Mouse (Mus musculus) megakaryocyte progenitor cell, adult 5-6 weeks (primary cell): ENCODE results near the gene Pip4k2b. TPM values are rescaled to one million over a fixed set of nuclear protein-coding genes. Genes with fewer than 3 reads are reported as not detected.

Source experiments
- ATAC-seq: replicated peaks from 2 replicates; pipeline ENCODE4 v1.8.0; 2016; ENCODE audit warnings: mild to moderate bottlenecking, moderate TSS enrichment, inconsistent platforms; ENCODE audit not compliant: poor library complexity
- total RNA-seq, 2 experiments: library from RNA; stranded (forward) in 1 of 2; stranded (reverse) in 1 of 2; fragments of 157-497, 149-512 nt in 1 of 2; fragments of 200-1000 nt in 1 of 2; gene quantifications; 2 replicates each; pipeline versions ENCODE4 v1.2.3 to v1.2.4; 2015 to 2017

Gene Pip4k2b
- total RNA-seq, 2 experiments from 2014 or later = 17.2 to 17.6 TPM

DNA sequence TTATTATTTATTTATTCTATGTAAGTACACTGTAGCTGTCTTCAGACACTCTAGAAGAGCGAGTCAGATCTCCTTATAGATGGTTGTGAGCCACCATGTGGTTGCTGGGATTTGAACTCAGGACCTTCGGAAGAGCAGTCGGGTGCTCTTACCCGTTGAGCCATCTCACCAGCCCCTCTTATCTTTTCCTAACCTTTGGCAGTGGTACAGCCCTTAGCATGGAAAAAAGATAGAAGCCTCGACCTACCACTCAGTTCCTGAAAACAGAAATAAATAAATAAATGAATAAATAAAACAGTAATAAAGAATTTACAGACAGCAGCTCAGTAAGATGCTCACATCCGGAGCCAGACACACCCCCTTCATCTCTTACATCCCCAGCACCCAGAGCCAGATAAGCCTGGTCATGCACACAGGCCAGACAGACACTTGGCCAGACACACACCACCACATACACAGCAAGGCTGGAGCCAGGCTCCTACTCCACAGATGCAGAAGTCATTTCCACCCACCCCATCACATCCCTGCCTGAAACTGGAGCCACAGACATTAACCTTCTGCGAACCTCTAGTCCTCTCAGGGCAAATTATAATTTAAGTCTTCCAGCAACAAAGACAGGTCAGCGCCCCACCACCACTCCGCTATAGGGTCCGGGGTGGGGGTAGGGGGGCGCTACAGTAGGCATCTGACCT, 47.2 kb downstream of the Pip4k2b start:
- ATAC-seq = no peak

DNA sequence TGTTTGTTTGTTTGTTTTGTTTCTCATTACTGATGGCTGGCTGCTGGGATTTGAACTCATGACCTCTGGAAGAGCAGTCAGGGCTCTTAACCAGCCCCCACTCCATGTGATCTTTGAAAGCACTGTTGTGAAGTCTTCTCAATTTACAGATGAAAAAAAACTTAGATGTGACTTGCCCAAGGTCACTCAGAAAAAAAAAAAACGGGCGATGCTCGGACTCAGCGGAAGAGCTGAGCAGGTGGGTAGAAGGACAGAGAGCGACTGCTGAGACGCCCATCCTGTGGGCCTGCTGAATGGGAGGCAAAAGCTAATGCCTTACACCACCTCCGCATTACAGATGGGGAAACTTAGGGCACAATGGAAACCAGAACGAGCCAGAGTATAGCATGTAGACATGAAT, 47.8 kb downstream of the Pip4k2b start:
- no peak for ATAC-seq

DNA sequence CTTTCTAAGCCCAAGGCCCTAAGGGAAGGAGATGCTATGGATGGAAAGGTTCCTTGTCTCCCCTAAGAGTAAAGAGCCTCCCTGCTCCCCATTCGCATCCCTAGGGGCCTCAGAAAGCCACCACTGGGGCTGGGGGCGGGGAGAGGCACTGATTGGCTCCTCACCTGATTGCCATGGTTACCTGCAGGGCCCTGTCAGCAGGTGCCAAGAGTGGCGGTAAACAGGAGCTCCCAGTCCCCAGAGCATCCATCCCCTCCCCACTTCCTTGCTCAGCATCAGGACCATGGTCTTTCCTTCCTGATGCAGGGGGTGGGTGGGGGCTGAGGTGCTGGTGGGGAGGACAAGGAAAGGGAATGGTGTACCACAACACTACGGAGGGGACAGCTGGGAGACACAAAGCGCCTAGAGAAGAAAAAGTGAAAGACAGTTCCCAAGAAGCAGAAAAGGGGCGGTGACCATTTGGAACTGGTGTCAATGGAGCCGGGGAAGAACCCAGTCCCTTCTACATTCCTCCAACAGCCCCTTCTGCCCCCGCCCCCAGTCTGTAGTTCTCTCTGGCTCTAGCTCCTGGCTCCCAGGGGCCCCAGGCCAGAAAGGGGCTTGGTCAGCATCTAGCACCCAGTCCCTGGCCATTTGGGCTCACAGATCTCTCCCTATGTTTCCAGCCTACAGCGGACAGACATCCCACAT, 48.6 kb downstream of the Pip4k2b start:
- ATAC-seq = no peak

DNA sequence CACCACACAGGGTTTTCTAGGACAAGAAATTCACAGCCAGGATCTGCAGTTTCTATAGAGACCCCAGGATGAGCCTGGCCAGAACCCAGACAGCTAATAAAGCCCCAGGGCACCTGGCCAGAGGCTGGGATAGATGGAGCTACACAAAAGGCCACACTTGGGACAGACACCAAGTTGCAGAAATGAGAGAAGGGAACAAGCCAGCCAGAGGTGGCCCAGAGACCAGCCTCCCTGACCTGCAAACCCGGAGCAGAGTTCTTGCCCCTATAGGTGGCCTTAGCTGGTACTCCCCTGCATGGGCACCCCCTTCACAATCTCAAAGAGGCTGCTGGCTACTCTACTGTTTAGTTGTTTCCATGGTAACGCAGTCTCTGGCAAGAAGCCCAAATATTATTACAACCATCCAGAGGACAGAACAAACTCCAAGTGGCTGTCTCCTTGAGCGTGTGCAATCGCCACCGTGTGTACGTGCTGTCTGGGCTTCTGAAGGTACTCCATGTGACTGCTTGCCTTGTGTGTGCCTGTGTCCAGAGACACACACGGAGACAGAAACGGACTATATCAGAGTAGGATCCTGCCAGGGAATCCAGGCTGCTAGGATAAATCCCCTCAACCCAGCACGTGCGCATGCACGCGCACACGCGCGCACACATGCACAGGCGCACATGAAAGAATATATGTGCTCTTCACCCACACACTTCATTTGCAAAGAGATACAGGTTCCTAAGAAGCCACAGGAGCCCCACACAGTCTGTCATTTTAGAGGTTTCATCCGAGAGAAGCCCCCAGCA, 49.4 kb downstream of the Pip4k2b start:
- ATAC-seq = no peak

DNA sequence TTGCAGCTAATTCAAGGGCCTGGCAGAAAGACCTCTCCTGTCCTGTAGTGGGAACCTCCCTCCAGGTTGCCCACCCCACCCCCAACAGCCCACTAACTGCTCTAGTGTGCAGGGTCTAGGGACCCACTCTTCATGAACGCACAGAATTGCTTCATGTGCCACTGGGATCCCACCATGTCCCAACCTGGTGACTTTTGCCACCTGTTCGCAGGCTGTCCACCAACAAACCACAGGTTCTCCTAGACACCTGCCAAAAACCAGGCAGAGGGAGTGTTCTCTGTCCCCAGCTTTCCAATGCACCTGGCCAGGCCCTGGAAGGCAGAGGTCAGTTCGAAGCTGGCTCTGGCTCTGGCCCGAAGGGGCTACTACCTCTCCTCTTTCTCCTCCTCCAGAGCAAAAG, 50.1 kb downstream of the Pip4k2b start:
- ATAC-seq = no peak

DNA sequence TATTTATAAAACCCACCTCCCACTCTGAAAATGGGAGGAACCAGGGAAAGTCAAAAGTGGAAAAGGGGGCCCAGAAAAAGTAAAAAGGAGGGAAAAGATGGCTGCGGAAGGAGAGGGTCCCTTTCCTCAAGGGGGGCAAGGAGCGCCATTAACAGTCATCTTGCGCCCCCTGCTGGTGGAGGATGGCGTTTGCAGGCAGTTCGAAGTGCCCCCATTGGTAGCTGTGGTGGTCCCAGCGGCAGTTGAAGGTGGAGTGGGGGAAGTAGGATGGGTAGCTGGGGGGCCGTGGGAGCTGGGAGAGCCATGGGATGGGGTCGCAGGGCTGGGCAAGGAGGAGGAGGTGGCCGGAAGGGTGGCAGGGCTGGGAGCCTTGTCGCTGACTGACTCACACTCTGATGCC, 54.6 kb downstream of the Pip4k2b start:
- ATAC-seq = peak; percentile 51; the same call in 1 of the 2 replicates

DNA sequence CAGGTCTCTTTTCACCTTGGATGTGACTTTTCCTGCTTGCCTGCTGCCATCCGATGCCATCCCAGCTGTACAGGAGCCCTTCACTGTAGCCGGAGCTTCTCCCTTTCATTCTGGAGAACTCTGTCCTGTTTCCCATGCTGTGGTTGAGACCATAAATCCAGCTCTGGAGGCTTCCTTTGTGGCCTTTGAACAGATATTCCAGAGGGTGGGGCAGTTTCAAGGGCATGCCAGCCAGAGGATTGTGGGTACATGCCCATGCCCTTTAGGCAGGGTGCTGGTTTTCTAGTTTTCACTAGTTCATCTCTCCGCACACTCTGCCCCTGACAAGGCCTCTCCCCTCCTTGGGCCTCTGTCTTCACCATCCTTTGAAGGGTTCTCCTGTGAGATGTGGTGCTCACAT, 57.4 kb downstream of the Pip4k2b start:
- no peak for ATAC-seq

DNA sequence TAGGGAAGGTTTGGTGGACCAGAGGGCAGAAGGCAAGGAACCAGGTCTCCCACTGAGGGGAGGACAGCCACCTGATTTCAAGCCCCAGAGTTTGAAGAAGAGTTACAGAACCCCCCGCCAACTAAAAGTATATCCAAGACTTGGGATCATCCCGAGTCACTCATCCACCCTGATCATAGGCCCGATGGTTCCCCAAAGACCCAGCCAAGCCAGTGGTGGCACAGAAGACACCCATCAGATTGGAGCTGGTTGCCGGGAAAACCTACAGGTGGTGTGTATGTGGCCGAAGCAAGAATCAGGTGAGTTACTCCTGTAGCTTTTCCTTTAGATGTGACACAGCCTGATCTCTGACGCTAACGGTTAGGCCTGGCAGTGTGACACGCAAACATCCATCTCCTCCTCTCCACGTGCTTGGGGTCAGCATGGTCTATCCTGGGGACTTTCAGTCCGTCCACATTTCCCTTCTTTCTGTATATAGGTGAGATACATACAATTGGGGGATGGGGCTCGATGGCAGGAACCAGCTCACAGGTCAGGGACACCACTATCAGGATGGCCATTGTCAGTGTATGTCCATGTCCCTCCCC, 58.1 kb downstream of the Pip4k2b start:
- ATAC-seq = no peak

DNA sequence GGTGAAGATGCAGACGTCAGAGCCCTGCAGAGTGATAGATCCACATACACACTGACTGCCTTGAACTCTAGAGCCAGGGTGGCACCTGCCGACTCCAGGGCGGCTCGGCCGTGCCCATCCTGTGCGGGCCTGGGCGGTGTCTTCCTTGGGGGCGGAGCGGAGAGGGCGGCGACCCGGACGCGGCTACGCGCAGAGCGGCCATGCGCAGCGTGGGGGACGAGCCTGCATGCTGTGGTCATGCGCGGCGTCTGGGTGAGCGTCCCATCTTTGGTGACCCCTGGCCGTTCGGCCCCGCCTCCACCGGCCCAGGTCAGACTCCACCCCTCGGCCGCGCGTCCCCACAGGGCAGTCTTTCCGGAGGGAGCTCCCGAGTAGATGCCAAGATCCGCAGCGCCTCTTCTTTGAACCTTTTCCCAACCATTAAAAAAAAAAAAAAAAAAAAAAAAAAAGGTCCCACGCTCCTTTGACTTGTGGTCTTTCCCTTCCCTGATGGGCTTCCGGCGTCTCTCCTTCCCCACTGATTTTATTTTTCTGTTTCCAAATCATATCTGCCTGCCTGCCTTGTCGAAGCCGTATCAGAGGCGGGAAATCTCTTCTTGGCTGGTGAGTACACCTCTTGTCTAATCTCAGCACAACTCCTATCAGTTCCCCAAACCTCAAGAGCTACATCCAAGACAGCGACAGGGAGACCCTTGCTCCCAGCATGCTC, 58.7 kb downstream of the Pip4k2b start, which contains the start of gene Cisd3:
Cisd3 (plus strand) TSS at position 214 of the 709 bp plus-strand sequence.
- ATAC-seq = peak; percentile 94

DNA sequence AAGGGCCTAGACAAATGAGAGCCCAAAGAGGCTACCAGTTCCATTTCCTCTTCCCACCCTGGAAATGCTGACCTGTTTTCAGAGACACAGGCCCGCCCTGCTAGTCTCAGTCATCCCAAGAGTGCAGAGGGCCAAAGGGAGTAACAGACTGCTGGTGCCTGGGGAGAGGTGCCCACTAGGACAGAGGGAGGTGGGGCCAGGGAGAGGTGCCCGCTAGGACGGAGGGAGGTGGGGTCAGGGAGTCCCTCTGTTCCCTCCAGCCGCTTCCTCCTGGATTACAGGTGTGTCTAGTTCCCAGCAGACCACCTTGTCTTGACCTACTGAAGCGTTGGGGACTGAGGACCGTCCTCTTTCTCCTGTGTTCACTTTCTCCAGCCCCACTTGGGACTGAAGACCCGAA, 59.7 kb downstream of the Pip4k2b start:
- ATAC-seq = no peak

DNA sequence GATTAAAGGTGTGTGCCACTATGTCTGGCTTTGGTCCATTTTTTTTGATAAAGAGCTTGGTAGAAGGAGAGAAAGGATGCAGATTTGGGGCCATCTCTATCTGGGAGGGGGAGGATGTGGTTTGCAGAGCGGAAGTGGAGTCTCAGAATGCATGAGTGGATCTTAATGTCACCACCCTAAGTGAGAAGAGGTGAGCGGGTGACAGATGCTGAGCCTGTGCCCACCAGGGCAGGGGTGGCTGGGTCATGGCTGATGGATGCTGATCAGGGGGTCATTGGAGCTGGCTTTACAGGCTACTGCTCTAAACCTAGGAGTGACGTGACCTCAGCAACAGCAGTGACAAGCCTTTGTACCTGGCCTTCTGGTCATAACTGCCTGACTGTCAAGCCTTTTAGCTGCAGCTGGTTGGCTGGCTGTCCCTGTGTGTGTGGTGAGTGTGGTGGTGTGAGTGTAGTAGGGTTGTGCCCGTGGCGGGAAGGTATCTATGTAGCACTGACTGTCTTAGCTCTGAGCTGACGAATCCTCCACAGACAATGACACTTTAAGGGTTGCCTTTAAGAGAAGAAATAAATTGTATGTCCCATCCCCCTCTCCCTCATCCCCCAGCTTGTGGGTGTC, 60.3 kb downstream of the Pip4k2b start:
- ATAC-seq = no peak; the same call in 1 of the 2 replicates

DNA sequence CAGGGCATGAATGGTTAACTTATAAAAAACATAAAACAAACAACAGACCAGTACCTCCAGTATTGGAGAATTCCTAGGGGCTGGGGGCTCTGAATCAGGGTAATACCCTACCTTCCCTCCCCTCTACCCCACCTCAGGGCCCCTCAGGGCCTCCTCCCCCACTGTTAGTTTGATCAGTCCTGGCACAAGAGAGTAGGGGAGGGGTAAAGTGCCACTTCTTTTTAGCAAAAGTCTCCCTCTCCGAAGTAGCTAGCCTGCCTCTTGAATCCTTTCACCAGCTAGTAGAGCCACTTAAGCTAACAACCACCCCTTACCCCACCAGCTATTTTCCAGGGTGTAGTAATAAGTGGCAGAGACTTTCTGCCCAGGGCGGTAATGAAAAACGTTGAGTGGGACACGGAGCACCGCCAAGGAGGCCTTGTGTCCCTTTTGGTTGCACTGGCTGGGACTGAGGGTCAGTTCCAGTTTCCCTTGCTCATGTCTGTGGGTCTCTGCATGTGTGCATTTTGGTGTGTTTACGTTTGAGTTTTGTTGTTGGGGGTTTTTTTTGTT, 61.9 kb downstream of the Pip4k2b start:
- ATAC-seq = no peak

DNA sequence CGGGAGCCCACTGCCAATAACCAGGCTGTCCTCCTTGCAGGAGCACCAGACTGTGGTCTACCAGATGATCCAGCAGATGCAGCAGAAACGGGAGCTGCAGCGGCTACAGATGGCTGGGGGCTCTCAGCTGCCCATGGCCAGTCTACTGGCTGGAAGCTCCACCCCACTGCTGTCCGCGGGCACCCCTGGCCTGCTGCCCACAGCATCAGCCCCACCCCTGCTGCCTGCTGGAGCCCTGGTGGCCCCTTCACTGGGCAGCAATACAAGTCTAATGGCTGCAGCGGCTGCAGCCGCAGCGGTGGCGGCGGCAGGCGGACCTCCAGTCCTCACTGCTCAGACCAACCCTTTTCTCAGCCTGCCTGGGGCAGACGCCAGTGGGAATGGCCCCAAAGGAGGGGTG, 64.1 kb downstream of the Pip4k2b start:
- ATAC-seq = no peak

DNA sequence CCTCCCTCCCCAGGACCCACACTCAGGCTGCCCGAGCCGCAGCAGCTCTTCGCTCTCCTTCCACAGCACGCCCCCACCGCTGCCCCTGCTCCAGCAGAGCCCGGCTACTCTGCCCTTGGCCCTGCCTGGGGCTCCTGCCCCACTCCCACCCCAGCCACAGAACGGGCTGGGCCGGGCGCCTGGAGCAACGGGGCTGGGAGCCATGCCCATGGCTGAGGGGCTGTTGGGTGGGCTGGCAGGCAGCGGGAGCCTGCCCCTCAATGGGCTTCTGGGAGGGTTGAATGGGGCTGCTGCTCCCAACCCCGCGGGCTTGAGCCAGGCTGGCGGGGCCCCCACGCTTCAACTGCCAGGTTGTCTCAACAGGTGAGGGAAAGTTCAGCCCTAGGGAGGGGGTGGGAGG, 66.2 kb downstream of the Pip4k2b start:
- ATAC-seq = no peak

DNA sequence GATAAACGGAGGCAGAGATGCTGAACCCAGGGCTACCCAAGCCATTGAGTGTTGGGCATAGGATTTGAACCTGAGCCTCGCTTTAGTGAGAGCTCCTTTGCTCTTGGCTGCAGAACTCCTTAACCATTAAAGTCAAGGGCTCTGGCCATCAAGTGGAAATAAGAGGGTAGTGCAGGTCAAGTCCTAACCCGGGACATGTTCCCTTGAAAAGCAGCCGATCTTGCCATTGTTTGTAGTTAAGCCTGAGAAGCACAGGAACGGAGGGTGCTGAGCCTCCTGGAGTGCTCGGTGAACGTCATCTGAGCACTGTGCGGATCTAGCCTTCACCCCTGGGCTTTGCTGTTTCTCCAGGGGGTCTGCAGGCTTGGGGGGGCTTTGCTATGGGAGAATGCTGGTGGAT, 66.7 kb downstream of the Pip4k2b start:
- ATAC-seq = peak; percentile 20; the same call in 1 of the 2 replicates

DNA sequence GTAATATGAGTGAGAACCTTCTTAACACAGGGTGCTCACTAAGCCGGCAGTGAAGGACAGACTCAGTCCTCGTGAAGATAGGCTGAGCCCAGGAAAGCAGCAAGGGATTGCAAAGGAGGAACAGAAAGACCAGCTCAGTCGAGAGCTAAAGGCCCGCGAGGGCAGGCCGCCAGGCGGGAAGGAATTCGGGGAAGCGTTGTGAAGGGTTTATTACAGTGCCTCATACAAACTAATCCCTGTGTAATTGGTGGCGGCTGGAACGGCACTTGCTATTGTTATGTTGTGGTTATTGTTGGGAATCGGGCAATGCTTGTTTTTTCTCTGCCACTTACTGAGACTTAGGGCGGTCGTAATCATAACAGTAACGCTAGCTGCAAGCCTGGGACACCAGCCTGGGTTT, 67.1 kb downstream of the Pip4k2b start:
- ATAC-seq = no peak

DNA sequence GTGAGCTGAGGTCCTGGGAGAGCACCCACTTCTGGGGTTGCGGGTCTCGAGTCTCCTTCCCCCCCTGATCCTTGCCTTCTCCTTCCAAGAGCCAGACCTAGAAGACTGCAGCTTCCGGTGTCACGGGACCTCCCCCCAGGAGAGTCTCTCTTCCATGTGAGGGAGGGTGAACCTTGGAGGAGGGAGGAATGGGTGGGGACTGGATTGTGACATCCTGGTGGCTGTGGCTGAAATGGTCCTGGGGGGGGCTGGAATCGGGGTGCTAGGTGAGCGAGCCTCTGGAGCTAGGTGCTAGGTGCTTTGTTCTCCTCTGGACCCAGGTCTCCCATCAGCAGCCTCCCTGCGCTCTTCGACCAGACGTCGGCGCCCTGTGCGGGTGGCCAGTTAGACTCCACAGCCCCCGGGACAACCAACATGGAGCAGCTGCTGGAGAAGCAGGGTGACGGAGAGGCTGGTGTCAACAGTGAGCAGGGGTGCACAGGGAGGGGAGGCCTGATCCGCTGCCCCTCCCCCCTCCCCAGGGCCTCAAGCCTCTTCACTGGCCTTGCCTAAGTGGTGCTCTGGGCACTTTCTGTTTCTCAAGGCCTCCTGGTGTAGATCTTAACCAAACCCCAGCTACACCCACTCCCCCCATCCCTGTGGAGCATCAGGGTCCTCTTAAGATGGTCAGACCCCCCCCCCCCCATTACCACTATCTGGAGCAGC, 68.3 kb downstream of the Pip4k2b start:
- no peak for ATAC-seq

DNA sequence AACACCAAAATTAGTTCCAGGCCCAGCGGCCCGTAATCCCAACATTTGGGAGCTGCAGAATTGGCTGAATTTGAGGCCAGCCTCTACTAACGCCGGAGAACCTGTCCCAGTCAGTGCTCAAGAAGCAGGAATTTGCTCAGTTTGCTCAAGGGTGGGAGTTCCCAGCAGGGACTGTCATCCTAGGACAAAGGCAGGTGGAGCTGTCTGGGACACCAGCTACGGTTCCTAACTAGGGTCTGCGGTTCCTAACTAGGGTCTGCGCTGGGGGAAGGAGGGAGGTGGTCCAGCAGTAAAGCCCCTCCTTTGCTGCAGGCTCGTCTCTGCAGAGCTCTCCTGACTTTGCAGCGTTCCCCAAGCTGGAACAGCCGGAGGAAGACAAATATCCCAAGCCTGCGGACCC, 71.4 kb downstream of the Pip4k2b start:
- no peak for ATAC-seq

DNA sequence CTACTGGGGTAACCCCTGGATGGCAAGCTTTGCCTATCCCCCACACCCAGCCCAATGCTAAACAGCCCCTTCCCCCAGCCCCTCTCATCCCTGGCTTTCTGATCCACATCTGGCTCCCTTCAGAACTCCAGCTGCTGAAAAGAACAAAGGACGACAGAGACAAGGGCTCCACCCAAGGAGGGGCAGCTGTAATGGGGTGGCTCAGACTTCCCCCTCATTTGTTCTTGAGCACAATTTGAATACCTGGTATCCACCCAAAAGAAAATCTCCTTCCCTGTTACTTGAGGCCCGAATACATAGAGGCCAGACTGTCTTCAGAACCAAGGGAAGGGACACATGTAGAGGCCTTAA, 73.4 kb downstream of the Pip4k2b start:
- ATAC-seq = no peak
